Mouse (Mus musculus): ENCODE measurements around the gene Slc6a5.

DNA sequence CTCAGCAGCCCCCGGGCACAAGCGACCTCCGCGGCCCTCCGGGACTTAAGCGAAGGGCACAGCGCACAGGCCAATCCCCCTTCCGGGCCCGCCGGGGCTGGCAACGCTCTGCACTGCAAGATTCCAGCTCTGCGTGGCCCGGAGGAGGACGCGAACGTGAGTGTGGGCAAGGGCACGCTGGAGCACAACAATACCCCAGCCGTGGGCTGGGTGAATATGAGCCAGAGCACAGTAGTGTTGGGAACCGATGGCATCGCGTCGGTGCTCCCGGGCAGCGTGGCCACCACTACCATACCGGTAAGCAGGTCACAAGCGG is 2.0 kb downstream of the Slc6a5 start:
- TF ChIP-seq POLR2A (IDR thresholded peaks at IDR 0.05; ENCODE audit: low read depth, low read length) (no peak), CTCF (IDR thresholded peaks at IDR 0.05; ENCODE audit: borderline replicate concordance, insufficient read depth, low read length) (no peak)

Measured in embryonic fibroblast, embryonic 13.5 days (primary cell).